Mouse (Mus musculus) hindbrain, postnatal 0 days (tissue): Measurements from ENCODE around the gene Top2b. TPM values are rescaled to one million over a fixed set of nuclear protein-coding genes. Genes with fewer than 3 reads are reported as not detected.

Experiments used
- ATAC-seq: fragments of 200-750 bp; cut with Nextera tagmentation; 2 replicates; pipeline ENCODE4 v1.8.0; 2017; ENCODE audit warnings: mild to moderate bottlenecking, moderate TSS enrichment, moderate library complexity
- DNase-seq: peaks from one replicate; pipeline ENCODE4 v3.0.0-alpha.2; 2015; ENCODE audit warnings: low spot score
- H3K27ac ChIP-seq: fragments of 300-500 bp; sonication (generic); 2 replicates; pipeline ENCODE4 v1.5.1; 2014; ENCODE audit warnings: mild to moderate bottlenecking
- H3K27me3 ChIP-seq: fragments of 300-500 bp; sonication (generic); 2 replicates; pipeline ENCODE4 v1.6.1; 2014; ENCODE audit warnings: low read length, mixed read lengths; ENCODE audit not compliant: insufficient read depth
- H3K36me3 ChIP-seq: fragments of 300-500 bp; sonication (generic); 2 replicates; pipeline ENCODE4 v1.6.1; 2014; ENCODE audit warnings: low read length, mixed read lengths; ENCODE audit not compliant: insufficient read depth
- H3K4me1 ChIP-seq: fragments of 300-500 bp; sonication (generic); 2 replicates; pipeline ENCODE4 v1.6.1; 2014; ENCODE audit warnings: antibody characterized with exemption, low read length, mixed read lengths; ENCODE audit not compliant: insufficient read depth
- H3K4me2 ChIP-seq: fragments of 300-500 bp; sonication (generic); 2 replicates; pipeline ENCODE4 v1.6.1; 2014; ENCODE audit warnings: low read depth, mild to moderate bottlenecking, low read length, moderate library complexity, mixed read lengths
- H3K4me3 ChIP-seq: fragments of 300-500 bp; sonication (generic); 2 replicates; pipeline ENCODE4 v1.5.1; 2014; ENCODE audit warnings: low read length
- H3K9ac ChIP-seq: fragments of 300-500 bp; sonication (generic); replicated peaks from 2 replicates; pipeline ENCODE4 v1.6.1; 2014; ENCODE audit warnings: mild to moderate bottlenecking, low read length, moderate library complexity, mixed read lengths
- H3K9me3 ChIP-seq: fragments of 300-500 bp; sonication (generic); 2 replicates; pipeline ENCODE4 v1.6.1; 2016; ENCODE audit warnings: low read length, mixed read lengths
- CTCF ChIP-seq: IDR thresholded peaks from 2 replicates; pipeline ENCODE4 v1.5.1; 2016; ENCODE audit warnings: antibody characterized with exemption, control low read depth, low read depth
- WGBS: fragments of 180-500 bp; shearing (Covaris S2); extraction: QIAGEN DNeasy Blood & Tissue Kit; methylation state at CpG from one replicate; pipeline ENCODE4 v1.1.7; 2014; 5-methylcytosine and 5-hydroxymethylcytosine counted together
- polyA plus RNA-seq: library from polyadenylated mRNA; unstranded; fragments of >200 nt; fragmentation: Nextera tagmentation; extraction: Ambion mirVana; gene quantifications from 2 replicates; pipeline ENCODE4 v1.2.1, GENCODE M21; 2015
- total RNA-seq: library from RNA; depleted of rRNA; stranded (reverse); fragments of >200 nt; gene quantifications from 2 replicates; pipeline ENCODE4 v1.2.3, GENCODE M21; 2014; rRNA removed

The Top2b gene
- total RNA-seq: 79.0 and 93.3 TPM in 2 replicates
- 40.9 and 42.6 TPM in 2 replicates for polyA plus RNA-seq

- H3K4me3 ChIP-seq: peak within 1 kb of the TSS; percentile 97
- peak within 1 kb of the TSS; percentile 100 for H3K27ac ChIP-seq
- no peaks in the 10 kb centered on the region for H3K4me1 ChIP-seq
- no peaks in the 10 kb centered on the region for H3K27me3 ChIP-seq
- DNase-seq (peak; percentile 99), ATAC-seq (peak; percentile 99)
- H3K4me2 ChIP-seq: peak within 1 kb of the TSS; percentile 85
- H3K9ac ChIP-seq: peak within 1 kb of the TSS; percentile 100
- no peaks in the 10 kb centered on the region for H3K36me3 ChIP-seq
- no peaks in the 10 kb centered on the region for H3K9me3 ChIP-seq
- TF ChIP-seq CTCF: no peak
- under 1% methylated on average over 32 of the region's 32 CpGs for WGBS
These were observed at the start of gene Top2b for GRCm38 (mm10) chr14:16364878-16365337. Top2b (plus strand) TSS chr14:16365179.

GRCm38 (mm10) chr14:16316715-16317114, 48.3 kb upstream of the Top2b start:
- Histone ChIP-seq H3K9ac (no peak overlapping the region), H3K4me2 (no peak overlapping the region), H3K4me3 (no peak overlapping the region), H3K36me3 (no peaks in the 10 kb centered on the region), H3K9me3 (no peaks in the 10 kb centered on the region), H3K4me1 (no peaks in the 10 kb centered on the region), H3K27ac (no peak overlapping the region), H3K27me3 (no peaks in the 10 kb centered on the region)
- DNase-seq (no peak), ATAC-seq (no peak)
- no peak for TF ChIP-seq CTCF
- WGBS: 82% methylated on average over 1 of the region's 1 CpGs

GRCm38 (mm10) chr14:16319818-16320217, 45.2 kb upstream of the Top2b start:
- Histone ChIP-seq H3K4me2 (no peak overlapping the region), H3K27ac (no peak overlapping the region), H3K36me3 (no peaks in the 10 kb centered on the region), H3K9ac (no peak overlapping the region), H3K4me1 (no peaks in the 10 kb centered on the region), H3K9me3 (no peaks in the 10 kb centered on the region), H3K4me3 (no peak overlapping the region), H3K27me3 (no peaks in the 10 kb centered on the region)
- ATAC-seq: no peak
- 84% methylated on average over 2 of the region's 2 CpGs for WGBS
- no peak for TF ChIP-seq CTCF
- no peak for DNase-seq

DNA sequence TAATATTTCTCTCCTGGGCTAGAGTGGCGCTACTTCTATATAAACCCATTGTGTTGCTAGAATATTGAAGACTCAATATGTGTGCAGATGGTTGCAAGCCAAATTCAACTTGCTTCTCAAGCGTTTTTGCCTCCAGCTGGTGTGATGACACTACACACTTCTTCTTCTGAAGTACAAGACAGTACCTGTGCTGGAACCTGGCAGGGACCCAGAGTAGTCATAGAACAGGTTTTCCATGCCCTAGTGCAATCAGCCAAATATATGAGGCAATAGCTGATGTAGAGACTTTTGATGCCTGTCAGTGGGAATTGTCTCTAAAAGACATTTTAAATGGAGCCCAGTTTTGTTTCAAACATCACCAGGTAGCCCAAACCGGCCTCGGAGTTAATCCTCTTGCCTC, 40.6 kb upstream of the Top2b start:
- no peaks in the 10 kb centered on the region for H3K4me1 ChIP-seq
- no peak for DNase-seq
- H3K4me3 ChIP-seq: no peak overlapping the region
- 78% methylated on average over 4 of the region's 4 CpGs for WGBS
- no peak overlapping the region for H3K27ac ChIP-seq
- no peaks in the 10 kb centered on the region for H3K27me3 ChIP-seq
- no peak overlapping the region for H3K4me2 ChIP-seq
- no peak for ATAC-seq
- no peak for TF ChIP-seq CTCF
- no peak overlapping the region for H3K9ac ChIP-seq
- no peaks in the 10 kb centered on the region for H3K36me3 ChIP-seq
- no peaks in the 10 kb centered on the region for H3K9me3 ChIP-seq

GRCm38 (mm10) chr14:16325208-16325607, 39.8 kb upstream of the Top2b start:
- H3K27ac ChIP-seq: no peak overlapping the region
- TF ChIP-seq CTCF: no peak; the same call in 1 of the 2 replicates
- ATAC-seq (no peak), DNase-seq (no peak)
- no peak overlapping the region for H3K4me3 ChIP-seq
- H3K9ac ChIP-seq: no peak overlapping the region
- no peaks in the 10 kb centered on the region for H3K9me3 ChIP-seq
- H3K27me3 ChIP-seq: no peaks in the 10 kb centered on the region
- H3K4me1 ChIP-seq: no peaks in the 10 kb centered on the region
- H3K4me2 ChIP-seq: no peak overlapping the region
- H3K36me3 ChIP-seq: no peaks in the 10 kb centered on the region
- 29% methylated on average over 1 of the region's 1 CpGs for WGBS

- Histone ChIP-seq H3K27ac (no peak overlapping the region), H3K4me1 (no peaks in the 10 kb centered on the region), H3K9me3 (no peaks in the 10 kb centered on the region), H3K4me3 (no peak overlapping the region), H3K36me3 (no peaks in the 10 kb centered on the region), H3K27me3 (no peaks in the 10 kb centered on the region), H3K9ac (no peak overlapping the region), H3K4me2 (no peak overlapping the region)
- ATAC-seq (peak; percentile 61; the same call in 1 of the 2 replicates), DNase-seq (peak; percentile 50)
- WGBS: 8% methylated on average over 2 of the region's 2 CpGs
- TF ChIP-seq CTCF: no peak
These were observed 36.4 kb upstream of the Top2b start for GRCm38 (mm10) chr14:16328531-16328930.

- Histone ChIP-seq H3K4me2 (no peak overlapping the region), H3K9me3 (no peaks in the 10 kb centered on the region), H3K9ac (no peak overlapping the region), H3K27ac (no peak overlapping the region), H3K36me3 (no peaks in the 10 kb centered on the region), H3K4me1 (no peaks in the 10 kb centered on the region), H3K4me3 (no peak overlapping the region), H3K27me3 (no peaks in the 10 kb centered on the region)
- TF ChIP-seq CTCF: no peak
- WGBS: 28% methylated on average over 5 of the region's 5 CpGs
- ATAC-seq: no peak
- no peak for DNase-seq
These were observed 36.0 kb upstream of the Top2b start for GRCm38 (mm10) chr14:16328959-16329480.
